Mouse (Mus musculus) spleen, adult 18-20 months (tissue): Measurements from ENCODE around the gene Gpr1.

Experiments used
- DNase-seq, 2 experiments: peaks; one replicate each; pipeline ENCODE4 v3.0.0; 2022; ENCODE audit warnings: mixed read lengths in 2 of 2

Gene Gpr1

DNA sequence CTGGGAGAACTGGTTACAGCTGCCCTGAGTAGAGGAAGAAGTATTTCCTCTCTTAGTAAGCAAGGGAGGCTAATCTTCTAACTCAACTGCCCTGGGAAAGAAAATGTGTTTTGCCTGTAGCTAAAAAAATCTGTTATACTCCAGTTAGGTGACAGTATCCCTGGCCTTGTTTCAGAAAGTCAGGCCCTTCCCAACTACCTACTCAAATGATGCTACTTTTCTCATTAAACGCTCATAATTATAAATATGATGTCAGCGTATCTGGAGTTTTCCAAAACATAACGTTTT is at the start of gene Gpr1:
TSS of gene Gpr1 (minus strand) at position 273 of the 288 bp plus-strand sequence.
- no peak for DNase-seq

DNA sequence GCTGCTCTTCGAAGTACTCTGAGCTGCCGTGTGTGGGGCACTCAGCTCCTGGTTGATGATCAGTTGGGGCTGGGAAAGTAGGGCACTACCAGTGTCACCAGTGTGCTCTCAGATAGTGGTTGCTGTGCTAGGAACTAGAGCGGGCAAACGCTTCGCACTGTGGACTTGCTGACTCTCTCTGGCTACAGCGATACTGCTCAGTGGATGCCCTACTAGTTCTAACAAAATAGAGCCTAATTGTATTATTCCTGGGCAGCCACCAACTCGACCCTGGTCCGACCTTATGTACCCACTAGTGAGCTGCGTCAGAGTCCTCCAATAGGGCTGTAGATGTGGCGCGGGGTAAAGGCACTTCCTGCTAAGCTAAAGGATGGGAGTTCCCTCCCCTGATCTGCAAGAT is 49.3 kb upstream of the Gpr1 start:
- DNase-seq, result no peak

GRCm38 (mm10) chr1:63261041-63261590 is 46.8 kb upstream of the Gpr1 start:
- no peak for DNase-seq

DNA sequence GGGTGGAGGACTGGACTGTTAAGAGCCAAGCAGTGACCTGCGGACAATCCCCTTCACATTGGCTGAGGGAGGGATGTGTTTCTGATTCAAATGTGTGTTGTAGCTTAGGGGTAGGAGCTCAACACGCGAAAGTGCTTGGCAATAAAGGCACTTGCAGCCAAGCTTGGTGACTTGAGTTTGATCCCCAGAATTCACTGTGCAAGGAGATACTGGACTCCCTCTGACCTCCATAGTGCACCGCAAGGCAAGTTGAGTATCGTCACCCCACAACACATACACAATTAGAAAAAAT is 46.3 kb upstream of the Gpr1 start:
- DNase-seq, result no peak

- DNase-seq, result no peak
Measured at GRCm38 (mm10) chr1:63259916-63260741, 45.8 kb upstream of the Gpr1 start.

GRCm38 (mm10) chr1:63259271-63259830 is 45.0 kb upstream of the Gpr1 start:
- no peak for DNase-seq

DNA sequence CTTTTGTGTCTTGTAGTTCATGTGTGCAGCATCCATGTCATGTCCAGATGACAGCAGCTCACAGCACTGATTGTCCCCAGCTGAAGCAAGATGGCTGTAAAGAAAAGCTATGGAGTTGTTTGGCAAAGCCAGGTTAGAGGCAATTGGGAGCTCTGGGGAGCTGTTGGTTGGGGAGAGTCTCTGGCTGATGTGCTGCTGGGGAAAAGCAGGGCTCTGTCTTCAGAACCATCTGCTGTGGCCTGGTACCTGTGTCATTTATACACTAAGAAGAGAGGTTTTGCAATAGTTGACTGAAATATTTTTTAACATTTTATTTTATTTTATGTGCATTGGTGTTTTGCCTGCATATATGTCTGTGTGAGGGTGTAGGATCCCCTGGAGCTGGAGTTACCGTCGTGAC is 44.2 kb upstream of the Gpr1 start:
- DNase-seq, result no peak

DNA sequence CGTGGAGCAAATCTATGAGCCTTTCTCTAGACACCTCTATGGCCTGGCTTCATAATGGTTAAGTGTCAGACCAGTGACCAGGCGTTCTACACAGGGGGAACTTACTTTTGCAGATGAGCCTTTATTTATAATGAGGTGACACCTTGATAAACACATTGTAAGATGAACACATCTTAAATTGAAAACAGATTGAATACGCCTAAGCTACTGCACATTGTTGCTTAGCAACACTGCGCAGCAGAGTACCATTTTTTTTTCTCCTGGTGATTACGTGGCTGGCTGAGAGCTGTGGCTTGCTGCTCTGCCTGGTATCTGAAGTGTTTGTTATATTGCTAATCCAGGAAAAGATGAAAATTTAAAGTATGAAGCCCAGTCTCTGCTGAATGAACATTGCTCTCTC is 41.7 kb upstream of the Gpr1 start:
- no peak for DNase-seq

- DNase-seq, result no peak
Measured at GRCm38 (mm10) chr1:63255101-63255500, 40.8 kb upstream of the Gpr1 start.

GRCm38 (mm10) chr1:63253291-63253690 is 38.9 kb upstream of the Gpr1 start:
- no peak for DNase-seq

GRCm38 (mm10) chr1:63252351-63253209 is 38.2 kb upstream of the Gpr1 start:
- no peak for DNase-seq

DNA sequence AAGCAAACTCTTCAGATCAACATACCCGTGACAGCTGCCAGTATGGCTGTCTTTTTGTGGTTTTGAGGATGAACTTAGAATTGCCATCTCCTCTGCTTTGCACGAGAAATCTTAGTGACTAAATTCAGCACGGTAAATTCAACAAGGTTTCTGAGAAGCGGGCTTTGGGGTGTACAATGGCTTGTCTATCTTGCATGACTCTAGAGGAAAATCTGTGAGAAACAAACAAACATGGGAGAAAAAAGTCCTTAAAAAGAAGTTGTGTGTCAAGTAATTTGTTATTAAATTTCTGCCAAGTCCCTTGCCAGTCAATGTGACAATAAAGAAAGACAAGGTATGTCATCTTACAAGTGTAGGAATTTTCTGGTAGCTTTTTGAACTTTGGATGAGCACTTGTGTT is 34.9 kb upstream of the Gpr1 start:
- DNase-seq, result no peak

GRCm38 (mm10) chr1:63248360-63248851 is 34.1 kb upstream of the Gpr1 start:
- no peak for DNase-seq

DNA sequence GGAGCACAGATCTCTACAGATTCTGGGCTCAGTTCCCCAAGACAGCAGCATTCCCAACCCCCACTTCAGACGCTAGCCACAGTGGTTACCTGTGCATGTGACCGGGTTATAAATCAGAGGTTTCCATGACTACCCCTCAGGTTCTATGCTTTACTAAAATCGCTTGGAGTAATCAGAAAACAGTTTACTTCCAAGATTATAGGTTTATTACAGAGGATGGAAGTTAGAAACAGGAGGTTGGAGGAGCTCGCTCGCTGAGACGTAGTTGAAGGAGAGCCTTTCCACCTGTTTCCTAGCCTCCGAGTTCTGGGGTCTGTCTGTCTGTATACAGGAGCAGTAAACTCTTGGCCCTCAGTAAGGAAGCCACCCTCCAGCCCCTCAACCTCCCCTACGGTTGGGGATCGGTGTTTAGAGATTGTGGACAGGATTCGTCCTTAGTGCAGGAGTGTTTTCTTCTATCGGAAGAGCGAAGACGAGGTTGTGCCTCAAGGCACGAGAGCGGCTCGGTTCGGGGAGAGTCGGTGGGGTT is 33.6 kb upstream of the Gpr1 start:
- no peak for DNase-seq

- DNase-seq, result no peak
Measured at GRCm38 (mm10) chr1:63246862-63247521, 32.6 kb upstream of the Gpr1 start.

GRCm38 (mm10) chr1:63243854-63244253 is 29.5 kb upstream of the Gpr1 start:
- DNase-seq, result no peak

DNA sequence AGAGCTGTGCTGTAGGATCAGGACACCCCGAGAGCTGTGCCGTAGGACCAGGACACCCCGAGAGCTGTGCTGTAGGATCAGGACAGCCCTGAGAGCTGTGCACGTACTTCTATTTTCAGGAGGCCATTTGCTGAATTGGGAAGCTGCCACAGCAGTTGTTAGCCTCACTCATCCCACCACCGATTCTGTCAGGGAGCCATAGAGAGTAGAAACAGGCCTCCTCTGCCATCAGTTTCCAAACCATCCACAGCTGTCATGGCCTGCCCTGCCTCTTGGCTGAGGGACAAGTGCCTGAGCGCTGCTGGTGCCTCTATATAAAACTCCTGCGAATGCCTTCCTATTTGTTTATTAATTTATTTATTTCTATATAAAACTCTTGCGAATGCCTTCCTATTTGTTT is 25.4 kb upstream of the Gpr1 start:
- no peak for DNase-seq

DNA sequence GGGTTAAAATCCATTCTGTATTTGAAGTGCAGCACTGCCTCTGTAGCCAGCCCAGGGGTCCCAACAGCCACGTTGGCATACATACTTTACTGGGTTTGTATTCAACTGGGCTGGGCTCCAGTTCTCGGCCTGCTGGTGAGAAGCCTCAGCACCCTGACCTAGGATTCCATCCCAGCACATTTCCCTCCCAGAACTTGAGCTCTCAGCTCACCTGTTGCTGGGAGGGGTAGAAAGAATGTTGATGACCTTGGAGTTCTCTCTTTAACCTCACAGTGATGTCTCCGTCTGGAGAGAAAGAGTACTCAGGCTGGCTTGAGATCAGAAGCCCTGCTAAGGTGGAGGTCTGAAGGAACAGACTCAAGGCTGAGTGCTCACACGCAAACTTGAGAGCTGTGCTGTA is 25.0 kb upstream of the Gpr1 start:
- DNase-seq, result no peak

DNA sequence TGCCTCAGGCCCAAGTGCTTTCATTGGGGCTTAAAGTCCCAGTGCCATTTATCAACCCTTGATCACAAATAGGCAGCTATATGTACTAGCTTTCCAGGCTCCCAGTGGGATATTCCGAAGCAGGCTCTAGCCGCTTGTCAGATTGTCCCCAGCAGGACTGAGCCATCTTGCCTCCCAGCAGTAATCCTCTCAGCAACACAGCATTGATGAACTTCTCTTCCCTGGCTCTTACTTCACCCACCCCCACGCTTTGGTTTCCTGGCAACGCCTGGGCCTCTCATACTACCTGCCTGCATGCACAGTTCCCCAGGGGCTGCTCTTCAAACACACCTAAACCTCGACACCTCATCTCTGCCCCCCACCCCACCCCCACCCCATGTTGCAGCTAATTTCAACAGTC is 23.0 kb upstream of the Gpr1 start:
- no peak for DNase-seq

DNA sequence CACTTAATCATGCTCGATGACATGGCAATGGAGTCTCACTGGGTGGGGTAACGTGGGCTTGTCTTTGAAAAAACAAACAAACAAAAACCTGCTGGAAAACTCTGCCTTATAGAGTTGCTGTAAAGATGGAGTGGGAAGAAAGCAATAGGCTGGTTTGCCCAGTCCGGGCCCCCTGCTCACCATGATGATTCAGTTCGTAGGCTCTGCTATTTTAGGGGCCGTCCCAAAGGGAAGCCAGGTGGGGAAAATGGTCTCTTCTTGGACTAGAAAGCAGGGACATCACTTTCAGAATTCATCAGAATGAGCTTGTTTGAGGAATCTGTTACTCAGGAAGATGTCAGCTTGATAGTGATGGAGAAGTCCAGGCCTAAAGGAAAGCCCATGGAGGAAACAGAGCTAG is 12.9 kb upstream of the Gpr1 start:
- no peak for DNase-seq

DNA sequence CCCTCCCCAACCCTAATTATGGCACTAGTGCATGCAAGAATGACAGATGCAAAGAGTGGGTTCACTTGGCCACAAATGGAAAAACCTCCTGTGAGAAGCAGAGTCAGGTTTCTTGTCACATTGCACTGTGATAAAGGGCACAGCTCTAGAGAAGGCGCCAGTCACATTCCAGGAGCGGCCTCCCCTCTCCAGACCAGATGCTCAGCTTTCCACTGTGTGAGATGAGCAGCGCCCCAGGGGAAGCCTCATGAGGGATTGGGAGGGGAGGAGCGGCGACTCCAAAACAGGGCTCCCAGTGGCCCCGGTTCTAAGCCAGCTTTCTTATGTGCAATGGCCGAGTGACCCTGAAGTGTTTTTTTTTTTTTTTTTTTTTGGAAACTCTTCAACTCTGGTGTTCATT is 11.5 kb upstream of the Gpr1 start:
- no peak for DNase-seq

DNA sequence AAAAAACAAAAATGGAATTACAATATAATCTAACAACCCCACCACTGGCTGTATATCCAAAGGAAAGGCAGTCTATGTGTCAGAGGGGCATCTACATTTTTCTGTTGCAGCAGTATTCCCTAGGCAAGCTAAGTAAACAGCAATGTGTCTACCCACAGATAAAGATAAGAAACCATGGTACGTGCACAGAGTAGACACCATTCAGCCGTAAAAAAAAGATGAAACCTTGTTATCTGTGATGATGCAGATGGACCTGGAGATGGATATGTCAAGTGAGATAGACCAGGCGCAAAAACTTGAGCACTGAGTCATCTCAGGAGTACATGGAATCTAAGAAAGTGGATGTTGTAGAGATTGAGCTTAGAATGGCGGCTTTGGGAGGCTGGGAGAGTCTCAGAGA is 10.7 kb upstream of the Gpr1 start:
- DNase-seq, result no peak

DNA sequence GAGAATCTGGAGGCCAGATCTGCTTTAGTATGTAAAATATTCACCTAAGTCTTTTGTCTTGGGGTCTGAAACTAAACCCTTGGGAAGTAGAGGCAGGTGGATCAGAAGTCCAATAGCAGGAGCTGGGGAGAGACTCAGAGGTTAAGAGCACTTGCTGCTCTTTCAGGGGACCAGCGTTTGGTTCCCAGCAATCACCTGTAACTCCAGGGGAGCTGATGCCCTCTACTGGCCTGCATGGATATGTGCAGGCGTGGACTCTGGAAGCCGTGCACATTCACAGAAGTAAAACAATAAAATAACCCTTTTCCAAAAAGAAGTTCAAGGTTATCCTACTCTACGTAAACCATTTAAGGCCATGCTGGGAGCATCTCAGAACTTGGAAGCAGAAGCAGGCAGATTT is 4.9 kb upstream of the Gpr1 start:
- DNase-seq, result no peak
